Mouse (Mus musculus) megakaryocyte, embryonic 14.5 days (primary cell): ENCODE measurements around the gene Alox12b. TPM values are rescaled to one million over a fixed set of nuclear protein-coding genes. Genes with fewer than 3 reads are reported as not detected.

Experiments used
- H3K27me3 ChIP-seq: replicated peaks from 2 replicates; pipeline ENCODE3; 2012; ENCODE audit warnings: inconsistent platforms
- H3K36me3 ChIP-seq: replicated peaks from 2 replicates; pipeline ENCODE3; 2012; ENCODE audit warnings: low read length, inconsistent platforms, mixed read lengths
- H3K4me1 ChIP-seq: 2 replicates; pipeline ENCODE4 v1.6.1; 2012; ENCODE audit warnings: inconsistent platforms
- H3K4me3 ChIP-seq: replicated peaks from 2 replicates; pipeline ENCODE3; 2012; ENCODE audit warnings: moderate library complexity, mild to moderate bottlenecking, inconsistent platforms
- H3K9me3 ChIP-seq: 2 replicates; pipeline ENCODE4 v1.6.1; 2012; ENCODE audit warnings: inconsistent platforms
- FLI1 ChIP-seq: IDR thresholded peaks from 2 replicates; pipeline ENCODE4 v1.6.1; 2012; ENCODE audit warnings: low read length, inconsistent platforms, mixed read lengths
- GATA1 ChIP-seq: IDR thresholded peaks from 3 replicates; pipeline ENCODE4 v1.6.1; 2012; ENCODE audit warnings: mixed read lengths, low read length, inconsistent platforms, borderline replicate concordance
- polyA plus RNA-seq: library from polyadenylated mRNA; stranded (reverse); fragments of >175 nt; gene quantifications from 2 replicates; pipeline ENCODE4 v1.2.3, GENCODE M21; 2012; ENCODE audit warnings: low replicate concordance; ENCODE audit not compliant: insufficient read depth

The Alox12b gene
- polyA plus RNA-seq, 1 experiment = not detected

GRCm38 (mm10) chr11:69116843-69117242 is 39.9 kb upstream of the Alox12b start:
- H3K4me1 ChIP-seq = peaks cover 90% of the 10 kb centered on the region

GRCm38 (mm10) chr11:69117737-69118695 is 38.8 kb upstream of the Alox12b start:
- peak overlapping the region; percentile 96 for H3K4me3 ChIP-seq
- H3K4me1 ChIP-seq = peaks cover 79% of the 10 kb centered on the region
- TF ChIP-seq GATA1 = no peak
- TF ChIP-seq FLI1 = no peak
- peaks cover 3% of the 10 kb centered on the region for H3K27me3 ChIP-seq
- H3K36me3 ChIP-seq = no peaks in the 10 kb centered on the region
- H3K9me3 ChIP-seq = no peaks in the 10 kb centered on the region

More at GRCm38 (mm10) chr11:69116843-69117242, 39.9 kb upstream of the Alox12b start:
- Histone ChIP-seq H3K27me3 (peaks cover 5% of the 10 kb centered on the region), H3K9me3 (no peaks in the 10 kb centered on the region), H3K4me3 (peak overlapping the region; percentile 96), H3K36me3 (no peaks in the 10 kb centered on the region)
- TF ChIP-seq GATA1 (no peak), FLI1 (no peak)

GRCm38 (mm10) chr11:69118765-69119164 is 38.0 kb upstream of the Alox12b start:
- TF ChIP-seq GATA1 = peak; percentile 55; the same call in 1 of the 3 replicates
- no peak for TF ChIP-seq FLI1
- H3K4me1 ChIP-seq = peaks cover 72% of the 10 kb centered on the region
- H3K4me3 ChIP-seq = peak overlapping the region; percentile 96
- H3K36me3 ChIP-seq = no peaks in the 10 kb centered on the region
- H3K27me3 ChIP-seq = peaks cover 3% of the 10 kb centered on the region
- H3K9me3 ChIP-seq = no peaks in the 10 kb centered on the region

- Histone ChIP-seq H3K9me3 (no peaks in the 10 kb centered on the region), H3K27me3 (peaks cover 3% of the 10 kb centered on the region), H3K4me1 (peaks cover 63% of the 10 kb centered on the region), H3K4me3 (peak overlapping the region; percentile 99), H3K36me3 (no peaks in the 10 kb centered on the region)
- TF ChIP-seq FLI1 = no peak
Observed at GRCm38 (mm10) chr11:69119446-69120155, 37.2 kb upstream of the Alox12b start.

GRCm38 (mm10) chr11:69120221-69121000 is 36.4 kb upstream of the Alox12b start, which contains the start of gene Hes7:
Hes7 (plus strand) TSS chr11:69120404.
- Histone ChIP-seq H3K36me3 (no peaks in the 10 kb centered on the region), H3K9me3 (no peaks in the 10 kb centered on the region), H3K4me1 (peaks cover 58% of the 10 kb centered on the region), H3K4me3 (peak within 1 kb of the TSS; percentile 99), H3K27me3 (peaks cover 3% of the 10 kb centered on the region)
- TF ChIP-seq FLI1 (no peak), GATA1 (no peak)

GRCm38 (mm10) chr11:69121001-69121740 is 35.6 kb upstream of the Alox12b start:
- no peak for TF ChIP-seq FLI1
- no peak for TF ChIP-seq GATA1
- Histone ChIP-seq H3K27me3 (peaks cover 3% of the 10 kb centered on the region), H3K9me3 (no peaks in the 10 kb centered on the region), H3K4me3 (peak overlapping the region; percentile 99), H3K36me3 (no peaks in the 10 kb centered on the region), H3K4me1 (peaks cover 61% of the 10 kb centered on the region)

- peaks cover 8% of the 10 kb centered on the region for H3K27me3 ChIP-seq
- H3K9me3 ChIP-seq = no peaks in the 10 kb centered on the region
- TF ChIP-seq GATA1 (no peak), FLI1 (no peak)
- peak overlapping the region; percentile 99 for H3K4me3 ChIP-seq
- H3K4me1 ChIP-seq = peaks cover 61% of the 10 kb centered on the region
- no peaks in the 10 kb centered on the region for H3K36me3 ChIP-seq
Observed at GRCm38 (mm10) chr11:69121741-69122335, 35.0 kb upstream of the Alox12b start.

GRCm38 (mm10) chr11:69122336-69122951 is 34.3 kb upstream of the Alox12b start, which contains the start of gene 9130213A22Rik:
9130213A22Rik (minus strand) TSS chr11:69122589.
- H3K27me3 ChIP-seq = peaks cover 14% of the 10 kb centered on the region
- peaks cover 61% of the 10 kb centered on the region for H3K4me1 ChIP-seq
- TF ChIP-seq GATA1 = no peak
- TF ChIP-seq FLI1 = no peak

More at GRCm38 (mm10) chr11:69122336-69122951, 34.3 kb upstream of the Alox12b start, which contains the start of gene 9130213A22Rik:
- peak within 1 kb of the TSS; percentile 99 for H3K4me3 ChIP-seq
- H3K9me3 ChIP-seq = no peaks in the 10 kb centered on the region
- no peaks in the 10 kb centered on the region for H3K36me3 ChIP-seq
